Mouse (Mus musculus) megakaryocyte-erythroid progenitor cell, adult 5 weeks (primary cell): ENCODE data around the gene Olfr1219. TPM values are rescaled to one million over a fixed set of nuclear protein-coding genes. Genes with fewer than 3 reads are reported as not detected.

Experiments used
- polyA plus RNA-seq: library from polyadenylated mRNA; stranded (reverse); fragments of >175 nt; gene quantifications from 2 replicates; pipeline ENCODE4 v1.2.3, GENCODE M21; 2012

Gene Olfr1219
- polyA plus RNA-seq = 0.02 TPM in 1 of 2 replicates, not detected in the other

GRCm38 (mm10) chr2:89083413-89083812, at the start of gene Olfr1219:
Olfr1219 (minus strand) TSS chr2:89083513.

GRCm38 (mm10) chr2:89132954-89133353, 49.6 kb upstream of the Olfr1219 start, which contains the start of gene Olfr1222:
Olfr1222 (minus strand) TSS chr2:89133054.

GRCm38 (mm10) chr2:89117183-89117582, 33.9 kb upstream of the Olfr1219 start, which contains the start of gene Olfr1221:
Olfr1221 (minus strand) TSS chr2:89117283.

GRCm38 (mm10) chr2:89106735-89107134, 23.4 kb upstream of the Olfr1219 start, which contains the start of gene Olfr1220:
Olfr1220 (minus strand) TSS chr2:89106835.

GRCm38 (mm10) chr2:89061087-89061486, 22.2 kb downstream of the Olfr1219 start, which contains the start of gene Olfr1218:
Olfr1218 (minus strand) TSS chr2:89061187.

GRCm38 (mm10) chr2:89031965-89032364, 51.3 kb downstream of the Olfr1219 start, which contains the start of gene Olfr1217:
Olfr1217 (minus strand) TSS chr2:89032065.

Other genes starting within 250 kb of the Olfr1219 start
- not detected in 2 replicates for gene Olfr1204, start 234.2 kb downstream of the Olfr1219 start, polyA plus RNA-seq
- not detected in 2 replicates for gene Olfr1206, start 220.3 kb downstream of the Olfr1219 start, polyA plus RNA-seq
- gene Olfr1208, start 181.2 kb downstream of the Olfr1219 start, polyA plus RNA-seq = 0.03 TPM in 1 of 2 replicates, not detected in the other
- gene Olfr1209, start 168.4 kb downstream of the Olfr1219 start, polyA plus RNA-seq = not detected in 2 replicates
- gene Olfr1211, start 145.4 kb downstream of the Olfr1219 start, polyA plus RNA-seq = 0.02 and 0.03 TPM in 2 replicates
- not detected in 2 replicates for gene Olfr1212, start 129.5 kb downstream of the Olfr1219 start, polyA plus RNA-seq
- not detected in 2 replicates for gene Gm13762, start 103.2 kb downstream of the Olfr1219 start, polyA plus RNA-seq
- not detected in 2 replicates for gene Olfr1214, start 90.9 kb downstream of the Olfr1219 start, polyA plus RNA-seq
- not detected in 2 replicates for gene Olfr1215, start 76.5 kb downstream of the Olfr1219 start, polyA plus RNA-seq
- gene Olfr1216, start 65.2 kb downstream of the Olfr1219 start, polyA plus RNA-seq = not detected in 2 replicates
- gene Olfr1217, start 51.4 kb downstream of the Olfr1219 start, polyA plus RNA-seq = not detected in 2 replicates
- not detected in 2 replicates for gene Olfr1218, start 22.3 kb downstream of the Olfr1219 start, polyA plus RNA-seq
- not detected in 2 replicates for gene Olfr1220, start 23.3 kb upstream of the Olfr1219 start, polyA plus RNA-seq
- gene Olfr1221, start 33.8 kb upstream of the Olfr1219 start, polyA plus RNA-seq = 0.19 TPM in 1 of 2 replicates, not detected in the other
- gene Olfr1222, start 49.5 kb upstream of the Olfr1219 start, polyA plus RNA-seq = not detected in 2 replicates
- not detected in 2 replicates for gene Olfr1223, start 68.0 kb upstream of the Olfr1219 start, polyA plus RNA-seq
- not detected in 2 replicates for gene Olfr1224-ps1, start 80.6 kb upstream of the Olfr1219 start, polyA plus RNA-seq
- gene Olfr1225, start 91.2 kb upstream of the Olfr1219 start, polyA plus RNA-seq = not detected in 2 replicates
- gene Olfr1226, start 116.5 kb upstream of the Olfr1219 start, polyA plus RNA-seq = not detected in 2 replicates
- not detected in 2 replicates for gene Olfr1228, start 170.5 kb upstream of the Olfr1219 start, polyA plus RNA-seq
- gene Olfr1229, start 204.5 kb upstream of the Olfr1219 start, polyA plus RNA-seq = not detected in 2 replicates
- not detected in 2 replicates for gene Olfr1230, start 213.8 kb upstream of the Olfr1219 start, polyA plus RNA-seq
- not detected in 2 replicates for gene Olfr1231, start 223.6 kb upstream of the Olfr1219 start, polyA plus RNA-seq
- not detected in 2 replicates for gene Olfr1232, start 246.2 kb upstream of the Olfr1219 start, polyA plus RNA-seq